Mouse (Mus musculus) urinary bladder, postnatal 14 days (tissue): ENCODE measurements around the gene Naxe.

Source experiments
- DNase-seq: peaks from one replicate; pipeline ENCODE4 v3.0.0; 2021; ENCODE audit warnings: low spot score

Gene Naxe

GRCm38 (mm10) chr3:88057030-88057429 lies 1.3 kb downstream of the Naxe start:
- no peak for DNase-seq

- DNase-seq, result no peak
Measured at GRCm38 (mm10) chr3:88049532-88049931, 8.8 kb downstream of the Naxe start.

- DNase-seq, result peak; percentile 89
Measured at GRCm38 (mm10) chr3:88042661-88043421, 15.5 kb downstream of the Naxe start, which contains the start of gene Gpatch4. Gene Gpatch4 (plus strand): TSS chr3:88043108.

GRCm38 (mm10) chr3:88035561-88036293 lies 22.6 kb downstream of the Naxe start:
- DNase-seq, result no peak

GRCm38 (mm10) chr3:88033506-88033905 lies 24.8 kb downstream of the Naxe start:
- no peak for DNase-seq

GRCm38 (mm10) chr3:88030608-88031395 lies 27.5 kb downstream of the Naxe start:
- DNase-seq, result peak; percentile 63

GRCm38 (mm10) chr3:88027434-88028186 lies 30.7 kb downstream of the Naxe start, which contains the start of gene Hapln2:
Gene Hapln2 (minus strand): TSS chr3:88027583.
- no peak for DNase-seq

GRCm38 (mm10) chr3:88026823-88027222 lies 31.5 kb downstream of the Naxe start:
- no peak for DNase-seq

GRCm38 (mm10) chr3:88023192-88024074 lies 34.9 kb downstream of the Naxe start:
- DNase-seq, result no peak

- DNase-seq, result peak; percentile 91
Measured at GRCm38 (mm10) chr3:88022322-88023191, 35.7 kb downstream of the Naxe start.

GRCm38 (mm10) chr3:88010634-88011265 lies 47.5 kb downstream of the Naxe start:
- no peak for DNase-seq
